32 mouse cellular contexts compared by ENCODE assay signal in the genomic region with DNA sequence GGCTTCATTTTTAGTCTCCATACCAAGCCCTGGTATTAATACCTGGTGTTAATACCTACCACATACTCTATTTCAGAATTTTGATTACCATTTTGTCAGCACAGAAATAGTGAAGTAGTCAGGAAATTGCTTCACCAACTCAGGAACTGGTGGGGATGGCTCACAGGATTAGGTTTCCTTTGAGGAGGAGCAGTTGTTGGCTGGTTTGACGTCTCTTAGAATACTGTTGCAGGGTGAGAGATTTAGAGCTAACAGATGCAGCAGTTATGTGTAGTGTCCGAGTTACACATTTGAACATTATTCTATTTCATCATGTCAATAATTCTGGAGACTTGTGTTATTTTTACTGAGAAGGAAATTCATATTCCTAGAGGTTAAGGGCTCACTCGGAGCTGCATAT. TPM values are rescaled to one million over a fixed set of nuclear protein-coding genes. Genes with fewer than 3 reads are reported as not detected.
DNase-seq lines count a peak whose midpoint lies in the region; ATAC-seq and TF ChIP-seq lines count a peak whose summit lies in the region.
"Had no signal": no experiment of that assay in that cellular context is flagged by ENCODE, and none has a peak within 500 bp of the region (broad histone marks: within the 10 kb centered on the region; RNA-seq: fewer than 3 reads in every experiment).

No protein-coding gene starts in this region.

- H3ac ChIP-seq in myocyte (ENCODE audit: control insufficient read depth, insufficient read length), result no peak overlapping the region

- TF ChIP-seq CTCF in heart, adult 2 months (IDR thresholded peaks at IDR 0.05), result no peak

- intact Hi-C loops in heart, adult 2 months (cut with DNase I), result no loop called here

- no peaks in the 10 kb centered on the region for H3K79me2 ChIP-seq in heart, adult 2 months (replicated peaks; ENCODE audit: control insufficient read depth, insufficient read depth, low read length)
- H3K79me2 ChIP-seq in myocyte (ENCODE audit: control insufficient read depth, insufficient read depth), result no peaks in the 10 kb centered on the region

- WGBS in heart, adult 2 months, result 67% methylated on average over 3 of the region's 3 CpGs
- 69% methylated on average over 3 of the region's 3 CpGs for WGBS in heart, embryonic 12.5 days

- H3K4me2 ChIP-seq in heart, embryonic 12.5 days, result no peak overlapping the region
- H3K4me2 ChIP-seq in myocyte (ENCODE audit: low read depth), result peak overlapping the region; percentile 30
- H3K4me2 ChIP-seq: embryonic facial prominence, embryonic 13.5 days; forebrain, embryonic 12.5 days; forebrain, embryonic 15.5 days; hindbrain, embryonic 13.5 days; intestine, embryonic 15.5 days had no signal

- peaks cover 2% of the 10 kb centered on the region; the same call in 1 of the 2 replicates for H3K36me3 ChIP-seq in heart, adult 2 months (ENCODE audit: control insufficient read depth, insufficient read depth, low read length)
- no peaks in the 10 kb centered on the region for H3K36me3 ChIP-seq in heart, embryonic 12.5 days
- H3K36me3 ChIP-seq in myocyte (ENCODE audit: control insufficient read depth, insufficient read depth), result no peaks in the 10 kb centered on the region
- H3K36me3 ChIP-seq: embryonic facial prominence, embryonic 10.5 days; embryonic facial prominence, embryonic 13.5 days; forebrain, embryonic 12.5 days; forebrain, embryonic 15.5 days; heart, embryonic 10.5 days; hindbrain, embryonic 10.5 days; hindbrain, embryonic 13.5 days; intestine, embryonic 15.5 days had no signal

- H3K27ac ChIP-seq in heart, adult 2 months, result peak overlapping the region; percentile 55
- H3K27ac ChIP-seq in heart, embryonic 12.5 days (ENCODE audit: poor library complexity, severe bottlenecking), result no peak overlapping the region
- H3K27ac ChIP-seq in brown adipose tissue, adult 24 weeks (replicated peaks; ENCODE audit: low read depth, low read length), result peak overlapping the region; percentile 54
- H3K27ac ChIP-seq: embryonic facial prominence, embryonic 10.5 days; embryonic facial prominence, embryonic 13.5 days; forebrain, embryonic 12.5 days; forebrain, embryonic 15.5 days; heart, embryonic 10.5 days; hindbrain, embryonic 10.5 days; hindbrain, embryonic 13.5 days; intestine, embryonic 15.5 days had no signal

- no peak overlapping the region for H3K9ac ChIP-seq in heart, adult 2 months (ENCODE audit: low read depth, low read length)
- no peak overlapping the region for H3K9ac ChIP-seq in heart, embryonic 12.5 days
- H3K9ac ChIP-seq: embryonic facial prominence, embryonic 13.5 days; forebrain, embryonic 12.5 days; forebrain, embryonic 15.5 days; hindbrain, embryonic 13.5 days; intestine, embryonic 15.5 days had no signal

- DNase-seq in heart, adult 2 months, result no peak
- DNase-seq in 416B (ENCODE audit: low read depth), result peak; percentile 70
- DNase-seq: adrenal gland, postnatal 10 days; adrenal gland, postnatal 36 days; cerebellum, adult 11-12 months; cerebellum, adult 8-10 months; cerebellum, postnatal 10 days; cerebellum, postnatal 36 days; embryo, embryonic 11 days; gastrocnemius, postnatal 10 days; gastrocnemius, postnatal 36 days; heart, postnatal 10 days; heart, postnatal 36 days; kidney, adult 11 months had no signal

- ATAC-seq in heart, embryonic 12.5 days (ENCODE audit: insufficient number of reproducible peaks, low FRiP score), result no peak
- no peak for ATAC-seq in cerebellum, adult (ENCODE audit: insufficient number of reproducible peaks, low FRiP score, low TSS enrichment)
- ATAC-seq: forebrain, embryonic 15.5 days; hindbrain, embryonic 16.5 days; intestine, embryonic 15.5 days; Patski had no signal

- no peak for TF ChIP-seq POLR2A in heart, adult 2 months (IDR thresholded peaks at IDR 0.05; ENCODE audit: insufficient read depth, low read depth, low read length)
- no peak for TF ChIP-seq POLR2A in myocyte (IDR thresholded peaks at IDR 0.05; ENCODE audit: insufficient read length, low read depth)

- no peak for TF ChIP-seq EP300 in heart, adult 2 months (IDR thresholded peaks at IDR 0.05; ENCODE audit: insufficient read depth, low read depth, low read length)

- H3K4me1 ChIP-seq in heart, adult 2 months (ENCODE audit: control insufficient read depth, insufficient read depth, low read length), result peaks cover 3% of the 10 kb centered on the region
- no peaks in the 10 kb centered on the region for H3K4me1 ChIP-seq in heart, embryonic 12.5 days (replicated peaks)
- H3K4me1 ChIP-seq in brown adipose tissue, adult 24 weeks (ENCODE audit: control insufficient read depth, insufficient read depth, insufficient read length, low read length), result peaks cover 25% of the 10 kb centered on the region
- H3K4me1 ChIP-seq: embryonic facial prominence, embryonic 10.5 days; embryonic facial prominence, embryonic 13.5 days; heart, embryonic 10.5 days; hindbrain, embryonic 10.5 days; hindbrain, embryonic 13.5 days; intestine, embryonic 15.5 days had no signal

- H3K27me3 ChIP-seq in heart, adult 2 months (ENCODE audit: control insufficient read depth, insufficient read depth, low read length), result no peaks in the 10 kb centered on the region
- H3K27me3 ChIP-seq in heart, embryonic 12.5 days (replicated peaks), result no peaks in the 10 kb centered on the region
- no peaks in the 10 kb centered on the region for H3K27me3 ChIP-seq in myocyte (ENCODE audit: control insufficient read depth, insufficient read depth, insufficient read length)
- H3K27me3 ChIP-seq: embryonic facial prominence, embryonic 13.5 days; forebrain, embryonic 12.5 days; forebrain, embryonic 15.5 days; hindbrain, embryonic 13.5 days; intestine, embryonic 15.5 days; Patski had no signal

- H3K4me3 ChIP-seq in heart, adult 2 months, result no peak overlapping the region
- H3K4me3 ChIP-seq in heart, embryonic 12.5 days, result no peak overlapping the region
- no peak overlapping the region for H3K4me3 ChIP-seq in brown adipose tissue, adult 24 weeks (ENCODE audit: insufficient read depth, low read depth, low read length)
- H3K4me3 ChIP-seq in myocyte, result no peak overlapping the region
- H3K4me3 ChIP-seq: embryonic facial prominence, embryonic 10.5 days; embryonic facial prominence, embryonic 13.5 days; erythroblast, embryonic 14.5 days; forebrain, embryonic 12.5 days; forebrain, embryonic 15.5 days; heart, embryonic 10.5 days; hindbrain, embryonic 10.5 days; hindbrain, embryonic 13.5 days; intestine, embryonic 15.5 days had no signal

- H3K9me3 ChIP-seq in heart, embryonic 12.5 days (replicated peaks), result no peaks in the 10 kb centered on the region
- H3K9me3 ChIP-seq: embryonic facial prominence, embryonic 10.5 days; embryonic facial prominence, embryonic 13.5 days; forebrain, embryonic 12.5 days; forebrain, embryonic 15.5 days; heart, embryonic 10.5 days; hindbrain, embryonic 10.5 days; hindbrain, embryonic 13.5 days; intestine, embryonic 15.5 days had no signal

TF ChIP-seq in myocyte, 11 proteins besides CTCF, POLR2A, EP300 and RAD21:
- TF ChIP-seq MYOD1 (IDR thresholded peaks at IDR 0.05; ENCODE audit: control insufficient read depth in 1 of 3, insufficient read length in 2 of 3, low read depth in 2 of 3), result peak; percentile 40 to 48 (median 42)
- TF ChIP-seq MYOG (IDR thresholded peaks at IDR 0.05; ENCODE audit: control insufficient read depth in 1 of 3, insufficient read depth in 1 of 3, insufficient read length in 2 of 3, low read depth in 2 of 3), result peak in 1 of 3 experiments; percentile 12
- no peak for TF ChIP-seq POLR2AphosphoS2 (IDR thresholded peaks at IDR 0.05; ENCODE audit: insufficient read length, low read depth)
TF ChIP-seq in myocyte: peak in this region for 2.

RNA-seq across cellular contexts. Expression of a gene that starts 56.6 kb away (rescaled TPM):
- total RNA-seq in heart, adult 2 months (2021), result 10 to 100 TPM; 55.2 to 55.6 TPM
- polyA plus RNA-seq in heart, adult 2 months (2012; rRNA removed), result 13.7 and 21.2 TPM in 2 replicates
- 13.9 and 14.8 TPM in 2 replicates for polyA plus RNA-seq in heart, embryonic 12.5 days (2016; fragmentation: Nextera tagmentation; extraction: Ambion mirVana)
- 132 and 150 TPM in 2 replicates for polyA plus RNA-seq in brown adipose tissue, adult 24 weeks (2012; ENCODE audit: insufficient read depth, insufficient read length, missing spikeins)
- polyA plus RNA-seq in myocyte (2012; fragmentation: generic; extraction: Trizol), result 0.36 TPM
- polyA plus RNA-seq: erythroblast, embryonic 14.5 days had no signal

RNA-seq across cellular contexts. Expression of a gene that starts 57.4 kb away (rescaled TPM):
- not detected for total RNA-seq in heart, adult 2 months (2021)
- polyA plus RNA-seq in heart, adult 2 months (2012; rRNA removed), result 0.16 TPM in 1 of 2 replicates, not detected in the other
- not detected in 2 replicates for polyA plus RNA-seq in heart, embryonic 12.5 days (2016; fragmentation: Nextera tagmentation; extraction: Ambion mirVana)
- polyA plus RNA-seq in brown adipose tissue, adult 24 weeks (2012; ENCODE audit: insufficient read depth, insufficient read length, missing spikeins), result not detected in 2 replicates
- polyA plus RNA-seq in myocyte (2012; fragmentation: generic; extraction: Trizol), result not detected
- total RNA-seq: ES-E14; heart, postnatal 36 days had no signal
- polyA plus RNA-seq: cortical plate, adult 2 months; embryonic facial prominence, embryonic 10.5 days; embryonic facial prominence, embryonic 13.5 days; erythroblast, embryonic 14.5 days; forebrain, embryonic 12.5 days; forebrain, embryonic 15.5 days; heart, embryonic 10.5 days; heart, embryonic 14.5 days; hindbrain, embryonic 10.5 days; hindbrain, embryonic 13.5 days; hindbrain, embryonic 16.5 days; intestine, embryonic 15.5 days; Patski had no signal

Comparison
In these comparisons a context has a peak if more than half of its experiments do, and no peak if none do; other contexts are left out.
1. RNA of a gene that starts 56.6 kb away (polyA plus RNA-seq): 132 to 150 TPM in brown adipose tissue, adult 24 weeks, 13.9 to 14.8 TPM in heart, embryonic 12.5 days and 13.7 to 21.2 TPM in heart, adult 2 months; 0.36 TPM in myocyte (single experiment); every median in the first group is over 10 times any median in the second.